Mouse (Mus musculus) kidney, postnatal 36 days (tissue): ENCODE results near the gene Cdc42bpa.

Experiments
- DNase-seq, 2 experiments: peaks; one replicate each; pipeline ENCODE4 v3.0.0; 2021 to 2022; ENCODE audit warnings: mixed read lengths in 2 of 2

The Cdc42bpa gene

GRCm38 (mm10) chr1:179959721-179960542, at the start of gene Cdc42bpa:
Gene Cdc42bpa (plus strand): TSS chr1:179960472.
- DNase-seq = peak; percentile 72 to 92

GRCm38 (mm10) chr1:179913471-179913870, 46.8 kb upstream of the Cdc42bpa start:
- peak; percentile 24 to 39 for DNase-seq

GRCm38 (mm10) chr1:179917036-179917435, 43.2 kb upstream of the Cdc42bpa start:
- no peak for DNase-seq

GRCm38 (mm10) chr1:179917481-179917880, 42.8 kb upstream of the Cdc42bpa start:
- DNase-seq = peak in 1 of 2 experiments; percentile 27

- DNase-seq = peak in 1 of 2 experiments; percentile 20
These were observed 40.4 kb upstream of the Cdc42bpa start for GRCm38 (mm10) chr1:179919656-179920436.

- DNase-seq = peak in 1 of 2 experiments; percentile 18
These were observed 36.4 kb upstream of the Cdc42bpa start for GRCm38 (mm10) chr1:179923661-179924405.

- DNase-seq = no peak
These were observed 34.0 kb upstream of the Cdc42bpa start for GRCm38 (mm10) chr1:179926240-179926639.

- DNase-seq = no peak
These were observed 33.2 kb upstream of the Cdc42bpa start for GRCm38 (mm10) chr1:179927102-179927501.

- DNase-seq = peak in 1 of 2 experiments; percentile 36
These were observed 31.4 kb upstream of the Cdc42bpa start for GRCm38 (mm10) chr1:179928822-179929221.

GRCm38 (mm10) chr1:179931247-179931646, 29.0 kb upstream of the Cdc42bpa start:
- DNase-seq = no peak

GRCm38 (mm10) chr1:179934064-179934463, 26.2 kb upstream of the Cdc42bpa start:
- DNase-seq = no peak

- DNase-seq = no peak
These were observed 20.0 kb upstream of the Cdc42bpa start for GRCm38 (mm10) chr1:179940071-179940786.

- DNase-seq = peak in 1 of 2 experiments; percentile 9
These were observed 19.4 kb upstream of the Cdc42bpa start for GRCm38 (mm10) chr1:179940787-179941352.

GRCm38 (mm10) chr1:179945017-179945416, 15.3 kb upstream of the Cdc42bpa start:
- DNase-seq = no peak

GRCm38 (mm10) chr1:179946616-179947015, 13.7 kb upstream of the Cdc42bpa start:
- DNase-seq = peak; percentile 31 to 36

GRCm38 (mm10) chr1:179947653-179948052, 12.6 kb upstream of the Cdc42bpa start:
- DNase-seq = peak; percentile 65 to 69

GRCm38 (mm10) chr1:179951597-179951996, 8.7 kb upstream of the Cdc42bpa start:
- no peak for DNase-seq

- DNase-seq = no peak
These were observed 7.0 kb upstream of the Cdc42bpa start for GRCm38 (mm10) chr1:179953251-179953650.

- peak in 1 of 2 experiments; percentile 60 for DNase-seq
These were observed 2.8 kb upstream of the Cdc42bpa start for GRCm38 (mm10) chr1:179957431-179957830.

GRCm38 (mm10) chr1:179958871-179959720, 1.2 kb upstream of the Cdc42bpa start:
- DNase-seq = peak; percentile 45 to 72

- DNase-seq = no peak
These were observed 238 bp downstream of the Cdc42bpa start for GRCm38 (mm10) chr1:179960543-179960876.
